Mouse (Mus musculus): ENCODE results near the gene Ace. TPM values are rescaled to one million over a fixed set of nuclear protein-coding genes. Genes with fewer than 3 reads are reported as not detected.

Ace gene
- total RNA-seq, 1 experiment from 2014 or later, result 376 TPM

GRCm38 (mm10) chr11:105944126-105944621 lies 23.6 kb upstream of the Ace start:
- ATAC-seq (replicated peaks; ENCODE audit: insufficient number of reproducible peaks, low FRiP score, low TSS enrichment, poor library complexity, severe bottlenecking), result peak; percentile 59

GRCm38 (mm10) chr11:105944770-105945672 lies 22.7 kb upstream of the Ace start:
- no peak for ATAC-seq (replicated peaks; ENCODE audit: insufficient number of reproducible peaks, low FRiP score, low TSS enrichment, poor library complexity, severe bottlenecking)

GRCm38 (mm10) chr11:105946694-105947154 lies 21.0 kb upstream of the Ace start:
- no peak for ATAC-seq (replicated peaks; ENCODE audit: insufficient number of reproducible peaks, low FRiP score, low TSS enrichment, poor library complexity, severe bottlenecking)

- ATAC-seq (replicated peaks; ENCODE audit: insufficient number of reproducible peaks, low FRiP score, low TSS enrichment, poor library complexity, severe bottlenecking), result no peak
Measured at GRCm38 (mm10) chr11:105948255-105948654, 19.5 kb upstream of the Ace start.

DNA sequence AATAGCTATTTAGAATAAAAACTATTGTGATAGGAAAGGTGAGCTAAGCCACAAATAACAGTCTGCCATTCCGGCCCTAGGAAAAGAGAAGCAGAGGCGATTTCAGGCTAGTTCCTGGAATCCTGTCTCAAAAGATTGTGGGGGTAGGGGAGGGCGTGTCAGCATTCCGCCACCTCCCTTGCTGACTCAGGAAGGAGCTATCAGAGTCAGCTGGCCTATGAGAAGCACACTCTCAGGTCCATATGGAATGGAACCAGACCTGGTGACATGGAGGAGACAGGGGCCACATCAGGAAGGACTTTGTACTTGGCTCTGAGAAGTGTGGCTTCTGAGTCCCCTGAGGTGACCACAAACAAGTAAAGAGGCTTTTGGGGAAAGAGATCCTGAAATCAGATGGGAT lies 17.2 kb upstream of the Ace start:
- ATAC-seq (replicated peaks; ENCODE audit: insufficient number of reproducible peaks, low FRiP score, low TSS enrichment, poor library complexity, severe bottlenecking), result no peak

DNA sequence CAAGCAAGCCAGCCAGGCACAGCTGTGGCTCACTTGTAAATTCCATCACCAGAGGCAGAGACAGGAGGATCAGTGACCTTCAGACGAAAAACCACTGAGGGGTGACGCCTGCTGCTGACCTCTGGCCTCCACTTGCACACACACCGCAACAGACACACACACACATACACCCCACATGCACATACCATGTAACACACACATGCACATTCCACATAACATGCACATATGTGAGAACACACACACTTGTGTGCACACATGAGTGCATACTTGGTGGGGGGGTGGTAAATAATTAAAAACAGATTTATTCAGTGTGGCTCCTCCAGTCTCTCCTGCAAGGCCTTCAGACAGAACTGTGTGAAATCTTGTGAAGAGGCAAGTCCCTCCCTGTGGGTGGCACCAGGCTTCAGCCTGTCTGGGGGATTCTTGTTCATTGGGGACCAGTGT lies 16.1 kb upstream of the Ace start:
- ATAC-seq (replicated peaks; ENCODE audit: insufficient number of reproducible peaks, low FRiP score, low TSS enrichment, poor library complexity, severe bottlenecking), result no peak

GRCm38 (mm10) chr11:105952111-105952510 lies 15.6 kb upstream of the Ace start:
- ATAC-seq (replicated peaks; ENCODE audit: insufficient number of reproducible peaks, low FRiP score, low TSS enrichment, poor library complexity, severe bottlenecking), result no peak

DNA sequence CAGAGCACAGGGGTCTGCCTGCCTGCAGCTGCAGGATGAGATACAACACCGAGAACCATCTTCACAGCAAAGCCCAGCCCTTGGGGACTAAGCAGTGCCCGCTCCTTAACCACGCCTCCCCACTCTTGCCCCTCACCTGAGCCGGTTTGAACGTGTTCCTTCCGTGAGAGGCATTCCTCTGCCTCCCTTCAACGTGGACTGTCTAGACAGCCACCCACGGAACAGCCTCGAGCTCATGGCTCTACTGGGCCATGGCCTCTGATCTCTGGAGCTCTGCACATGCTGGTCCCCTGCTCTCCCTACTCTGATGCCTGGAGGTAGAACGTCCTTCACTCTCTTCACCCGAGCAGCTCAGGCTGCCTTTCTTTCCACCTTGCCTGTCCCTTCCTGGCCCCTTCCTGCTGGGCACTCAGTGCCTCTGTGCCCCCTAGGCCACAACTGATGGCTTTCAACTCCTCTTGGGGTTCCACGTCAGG lies 14.8 kb upstream of the Ace start, which contains the start of gene Cyb561:
Gene Cyb561, minus strand, starts transcription at position 426 of the 476 bp plus-strand sequence.
- no peak for ATAC-seq (replicated peaks; ENCODE audit: insufficient number of reproducible peaks, low FRiP score, low TSS enrichment, poor library complexity, severe bottlenecking)

DNA sequence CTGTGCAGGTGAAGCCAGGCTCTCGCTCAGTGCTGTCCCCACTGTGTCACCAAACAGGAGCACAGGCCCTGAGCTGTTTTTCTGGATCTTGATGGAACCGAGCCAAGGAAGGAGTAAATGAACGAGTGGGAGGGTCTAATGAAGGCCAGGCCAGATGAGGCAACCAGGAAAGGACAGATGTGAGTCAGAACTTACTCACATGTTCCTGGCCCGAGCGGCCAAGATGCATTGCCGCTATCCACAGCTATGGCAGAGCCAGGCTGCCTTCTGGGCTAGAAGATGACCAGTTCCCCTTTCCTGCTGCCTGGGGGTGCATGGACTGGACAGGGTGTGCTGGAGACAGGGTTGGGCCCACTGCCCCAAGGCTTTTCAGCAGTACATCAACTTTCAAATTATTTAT lies 14.3 kb upstream of the Ace start:
- peak; percentile 60; the same call in 1 of the 2 replicates for ATAC-seq (replicated peaks; ENCODE audit: insufficient number of reproducible peaks, low FRiP score, low TSS enrichment, poor library complexity, severe bottlenecking)

GRCm38 (mm10) chr11:105955815-105956430 lies 11.8 kb upstream of the Ace start:
- no peak for ATAC-seq (replicated peaks; ENCODE audit: insufficient number of reproducible peaks, low FRiP score, low TSS enrichment, poor library complexity, severe bottlenecking)

DNA sequence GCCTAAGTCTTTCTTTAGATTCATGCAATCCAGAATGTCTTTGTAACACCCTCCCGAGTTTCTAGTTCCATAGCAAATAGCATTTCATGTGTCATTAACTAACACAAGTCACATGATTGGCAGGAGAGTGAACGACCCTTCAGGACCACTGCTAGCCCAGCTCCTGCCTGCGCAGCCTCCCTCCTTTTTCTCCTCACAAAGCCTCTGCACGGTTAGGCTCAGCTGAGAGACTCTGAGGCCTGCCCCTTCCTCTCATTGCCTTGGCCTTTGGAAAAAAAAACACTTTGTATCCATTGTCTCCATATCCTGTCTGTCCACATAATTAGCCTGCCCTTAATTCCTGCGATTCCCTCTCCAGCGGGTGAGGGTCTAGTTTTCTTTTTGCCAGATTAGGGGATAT lies 10.2 kb upstream of the Ace start:
- ATAC-seq (replicated peaks; ENCODE audit: insufficient number of reproducible peaks, low FRiP score, low TSS enrichment, poor library complexity, severe bottlenecking), result no peak

DNA sequence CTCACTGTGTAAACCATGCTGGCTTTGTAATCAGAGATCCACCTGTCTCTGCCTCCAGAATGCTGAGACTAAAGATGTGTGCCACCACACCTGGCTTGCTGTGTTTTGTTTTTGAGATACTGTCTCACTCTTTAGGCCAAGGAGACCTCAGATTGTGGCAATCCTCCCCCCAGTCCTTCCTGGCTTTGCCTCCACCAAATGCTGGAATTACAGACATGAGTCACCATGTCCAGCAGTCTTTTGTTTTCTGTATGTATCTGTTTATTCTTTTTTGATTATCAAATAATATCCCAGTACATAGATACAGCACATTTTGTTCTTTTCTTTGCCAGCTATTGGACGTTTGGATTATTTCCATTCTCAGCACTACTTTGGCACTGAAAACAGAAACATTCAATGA lies 9.2 kb upstream of the Ace start:
- ATAC-seq (replicated peaks; ENCODE audit: insufficient number of reproducible peaks, low FRiP score, low TSS enrichment, poor library complexity, severe bottlenecking), result no peak

- ATAC-seq (replicated peaks; ENCODE audit: insufficient number of reproducible peaks, low FRiP score, low TSS enrichment, poor library complexity, severe bottlenecking), result no peak
Measured at GRCm38 (mm10) chr11:105959355-105959754, 8.4 kb upstream of the Ace start.

GRCm38 (mm10) chr11:105964691-105965090 lies 3.1 kb upstream of the Ace start:
- no peak for ATAC-seq (replicated peaks; ENCODE audit: insufficient number of reproducible peaks, low FRiP score, low TSS enrichment, poor library complexity, severe bottlenecking)

- ATAC-seq (replicated peaks; ENCODE audit: insufficient number of reproducible peaks, low FRiP score, low TSS enrichment, poor library complexity, severe bottlenecking), result peak; percentile 60; the same call in 1 of the 2 replicates
Measured at GRCm38 (mm10) chr11:105966288-105966687, 1.5 kb upstream of the Ace start.

DNA sequence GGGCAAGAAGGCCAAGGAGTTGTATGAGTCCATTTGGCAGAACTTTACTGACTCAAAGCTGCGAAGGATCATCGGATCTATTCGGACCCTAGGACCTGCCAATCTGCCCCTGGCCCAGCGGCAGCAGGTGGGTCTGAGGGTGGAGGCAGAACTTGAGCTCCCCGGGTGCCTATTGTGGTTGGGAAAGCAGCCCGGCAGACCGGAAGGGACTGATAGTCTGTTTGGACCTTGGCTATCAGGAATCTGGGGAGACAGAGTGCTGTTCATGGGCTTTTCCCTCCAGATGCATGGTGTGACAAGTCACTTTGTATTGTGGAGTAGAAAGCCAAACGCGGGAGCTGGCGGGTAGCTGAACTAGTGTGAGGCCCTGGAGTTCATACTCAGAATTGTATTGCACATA lies 1.2 kb downstream of the Ace start:
- no peak for ATAC-seq (replicated peaks; ENCODE audit: insufficient number of reproducible peaks, low FRiP score, low TSS enrichment, poor library complexity, severe bottlenecking)

DNA sequence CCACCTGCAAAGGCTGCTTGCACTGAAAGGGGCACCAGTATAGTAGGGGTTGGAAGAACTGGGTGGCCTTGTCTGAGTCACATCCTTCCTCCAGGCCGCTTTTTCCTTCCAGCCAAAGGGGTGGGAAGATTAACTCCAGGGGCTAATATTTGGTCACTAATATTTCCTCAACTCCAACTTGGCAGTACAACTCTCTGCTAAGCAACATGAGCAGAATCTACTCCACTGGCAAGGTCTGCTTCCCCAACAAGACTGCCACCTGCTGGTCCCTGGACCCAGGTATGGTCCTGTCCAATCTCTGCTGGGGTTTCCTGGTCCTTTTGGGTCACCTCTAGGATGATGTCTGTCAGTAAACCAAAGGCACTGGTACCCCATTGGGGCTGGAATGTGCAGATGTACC lies 1.8 kb downstream of the Ace start:
- ATAC-seq (replicated peaks; ENCODE audit: insufficient number of reproducible peaks, low FRiP score, low TSS enrichment, poor library complexity, severe bottlenecking), result no peak

DNA sequence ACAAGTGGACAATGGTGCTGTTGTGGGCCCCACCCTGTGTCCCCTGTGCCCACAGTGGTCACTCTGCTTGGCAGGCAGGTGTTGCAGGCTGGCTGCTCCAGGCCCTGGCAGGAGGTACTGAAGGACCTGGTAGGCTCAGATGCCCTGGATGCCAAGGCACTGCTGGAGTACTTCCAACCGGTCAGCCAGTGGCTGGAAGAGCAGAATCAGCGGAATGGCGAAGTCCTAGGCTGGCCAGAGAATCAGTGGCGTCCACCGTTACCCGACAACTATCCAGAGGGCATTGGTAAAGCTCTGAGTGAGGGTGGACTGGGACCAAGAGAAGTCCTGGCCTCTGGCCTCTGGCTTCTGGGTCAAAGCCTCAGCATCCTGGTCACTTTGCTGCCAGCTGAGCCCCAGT lies 6.8 kb downstream of the Ace start:
- no peak for ATAC-seq (replicated peaks; ENCODE audit: insufficient number of reproducible peaks, low FRiP score, low TSS enrichment, poor library complexity, severe bottlenecking)

DNA sequence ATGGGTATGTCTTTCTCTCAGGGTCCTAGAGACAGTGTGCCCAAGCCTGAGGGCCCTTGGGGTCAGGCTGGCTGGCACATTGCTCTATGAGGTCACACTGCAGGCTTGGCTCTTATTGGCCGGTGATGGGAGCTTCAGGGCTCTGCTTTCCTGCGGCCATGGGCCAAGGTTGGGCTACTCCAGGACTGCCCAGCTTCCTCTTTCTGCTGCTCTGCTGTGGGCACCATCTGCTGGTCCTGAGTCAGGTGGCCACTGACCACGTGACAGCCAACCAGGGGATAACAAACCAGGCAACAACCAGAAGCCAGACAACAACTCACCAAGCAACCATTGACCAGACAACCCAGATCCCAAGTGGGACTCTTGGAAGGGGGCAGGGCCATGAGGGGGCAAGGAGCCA lies 7.3 kb downstream of the Ace start:
- peak; percentile 55 for ATAC-seq (replicated peaks; ENCODE audit: insufficient number of reproducible peaks, low FRiP score, low TSS enrichment, poor library complexity, severe bottlenecking)

- ATAC-seq (replicated peaks; ENCODE audit: insufficient number of reproducible peaks, low FRiP score, low TSS enrichment, poor library complexity, severe bottlenecking), result no peak
Measured at GRCm38 (mm10) chr11:105975636-105976035, 7.9 kb downstream of the Ace start.
